Comparison of ENCODE assay signal across 9 mouse cellular contexts in the genomic region with DNA sequence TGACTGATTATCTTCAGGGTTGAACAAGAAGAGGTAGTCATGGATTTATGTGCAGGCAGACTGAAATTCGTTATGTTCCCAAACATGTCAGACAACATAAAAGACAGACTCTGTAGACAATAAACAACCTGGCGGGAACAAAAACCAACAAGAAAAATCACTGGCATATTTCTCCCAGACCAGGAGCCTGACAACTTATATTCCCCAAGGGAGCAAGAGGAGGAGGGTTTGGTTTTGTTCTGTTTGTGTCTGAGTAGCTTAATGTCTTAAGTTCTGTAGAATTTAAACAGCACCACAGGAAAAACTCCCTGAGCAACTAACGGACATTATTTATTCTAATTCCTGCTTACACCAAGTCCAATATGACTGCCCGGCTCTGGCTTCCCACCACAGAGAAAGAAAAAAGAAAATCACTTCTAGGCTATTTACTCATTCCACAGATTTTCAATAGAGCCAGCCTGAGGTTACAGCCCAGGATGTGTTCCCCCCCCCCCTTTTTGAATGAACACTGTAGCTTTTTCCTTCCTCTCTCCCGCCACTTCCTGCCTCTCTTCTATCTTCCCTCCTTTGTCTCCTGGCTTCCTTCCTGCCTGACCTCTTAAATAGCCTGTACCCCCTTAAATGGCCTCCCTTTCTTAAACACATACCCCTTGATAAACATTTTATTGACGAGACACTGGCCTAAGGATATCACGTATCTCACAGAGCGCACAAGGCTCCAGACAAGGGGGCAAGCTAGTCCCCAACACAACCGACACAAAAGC. TPM values are rescaled to one million over a fixed set of nuclear protein-coding genes. Genes with fewer than 3 reads are reported as not detected.
DNase-seq lines count a peak whose midpoint lies in the region; ATAC-seq lines count a peak whose summit lies in the region.
"Had no signal": no experiment of that assay in that cellular context is flagged by ENCODE, and none has a peak within 500 bp of the region (broad histone marks: within the 10 kb centered on the region; RNA-seq: fewer than 3 reads in every experiment).

No protein-coding gene starts in this region.

- 39% methylated on average over 9 of the region's 9 CpGs for WGBS in liver, embryonic 13.5 days (ENCODE audit: insufficient replicate concordance)
- 45% methylated on average over 9 of the region's 9 CpGs for WGBS in liver, embryonic 12.5 days (ENCODE audit: insufficient replicate concordance)
- 36% methylated on average over 9 of the region's 9 CpGs for WGBS in forebrain, embryonic 15.5 days
- 50% methylated on average over 9 of the region's 9 CpGs for WGBS in limb, embryonic 11.5 days
- WGBS in stomach, embryonic 15.5 days, result 42% methylated on average over 9 of the region's 9 CpGs

- DNase-seq in liver, embryonic 13.5 days, result no peak
- no peak for DNase-seq in limb, embryonic 11.5 days (ENCODE audit: low spot score)
- no peak for DNase-seq in left cerebral cortex, postnatal 14 days (ENCODE audit: low spot score in 2 of 2)
- DNase-seq in right cerebral cortex, postnatal 14 days, result no peak
- DNase-seq: thymus, adult 2 months had no signal

- intact Hi-C loops in left cerebral cortex, postnatal 14 days (cut with DNase I), result no loop called here

- H3K4me2 ChIP-seq in liver, embryonic 13.5 days, result no peak overlapping the region
- no peak overlapping the region for H3K4me2 ChIP-seq in liver, embryonic 12.5 days
- no peak overlapping the region for H3K4me2 ChIP-seq in forebrain, embryonic 15.5 days (replicated peaks)
- no peak overlapping the region for H3K4me2 ChIP-seq in limb, embryonic 11.5 days (ENCODE audit: low read depth, severe bottlenecking)
- no peak overlapping the region for H3K4me2 ChIP-seq in stomach, embryonic 15.5 days
- H3K4me2 ChIP-seq: liver, embryonic 15.5 days had no signal

- no peak overlapping the region for H3K4me3 ChIP-seq in liver, embryonic 13.5 days (replicated peaks)
- no peak overlapping the region for H3K4me3 ChIP-seq in liver, embryonic 12.5 days
- H3K4me3 ChIP-seq in forebrain, embryonic 15.5 days, result no peak overlapping the region
- H3K4me3 ChIP-seq in limb, embryonic 11.5 days (ENCODE audit: low read depth, low read length), result no peak overlapping the region
- H3K4me3 ChIP-seq in stomach, embryonic 15.5 days (replicated peaks), result no peak overlapping the region
- H3K4me3 ChIP-seq: liver, embryonic 15.5 days had no signal

- H3K36me3 ChIP-seq in liver, embryonic 13.5 days, result no peaks in the 10 kb centered on the region
- no peaks in the 10 kb centered on the region for H3K36me3 ChIP-seq in liver, embryonic 12.5 days
- H3K36me3 ChIP-seq in forebrain, embryonic 15.5 days, result no peaks in the 10 kb centered on the region
- H3K36me3 ChIP-seq in limb, embryonic 11.5 days (ENCODE audit: control insufficient read depth, insufficient read depth, low read length), result no peaks in the 10 kb centered on the region
- no peaks in the 10 kb centered on the region for H3K36me3 ChIP-seq in stomach, embryonic 15.5 days
- H3K36me3 ChIP-seq: liver, embryonic 15.5 days had no signal

- no peaks in the 10 kb centered on the region for H3K9me3 ChIP-seq in liver, embryonic 13.5 days (replicated peaks)
- H3K9me3 ChIP-seq in liver, embryonic 12.5 days (replicated peaks), result no peaks in the 10 kb centered on the region
- no peaks in the 10 kb centered on the region for H3K9me3 ChIP-seq in forebrain, embryonic 15.5 days
- no peaks in the 10 kb centered on the region for H3K9me3 ChIP-seq in limb, embryonic 11.5 days (ENCODE audit: control insufficient read depth, low read length)
- H3K9me3 ChIP-seq in stomach, embryonic 15.5 days, result no peaks in the 10 kb centered on the region
- H3K9me3 ChIP-seq: liver, embryonic 15.5 days had no signal

- 0 out of 2 replicates have a peak overlapping the region, but pooled peaks have one; percentile 0 for H3K27ac ChIP-seq in liver, embryonic 13.5 days
- no peak overlapping the region for H3K27ac ChIP-seq in liver, embryonic 12.5 days
- peak overlapping the region; percentile 81 for H3K27ac ChIP-seq in forebrain, embryonic 15.5 days (replicated peaks)
- peak overlapping the region; percentile 87 for H3K27ac ChIP-seq in limb, embryonic 11.5 days (replicated peaks; ENCODE audit: low read depth, low read length)
- peak overlapping the region; percentile 72 for H3K27ac ChIP-seq in stomach, embryonic 15.5 days
- H3K27ac ChIP-seq: liver, embryonic 15.5 days had no signal

- no peaks in the 10 kb centered on the region for H3K27me3 ChIP-seq in liver, embryonic 13.5 days
- H3K27me3 ChIP-seq in liver, embryonic 12.5 days (replicated peaks), result no peaks in the 10 kb centered on the region
- H3K27me3 ChIP-seq in forebrain, embryonic 15.5 days, result no peaks in the 10 kb centered on the region
- H3K27me3 ChIP-seq in limb, embryonic 11.5 days (ENCODE audit: control insufficient read depth, insufficient read depth, low read length), result no peaks in the 10 kb centered on the region
- H3K27me3 ChIP-seq in stomach, embryonic 15.5 days (replicated peaks), result no peaks in the 10 kb centered on the region
- H3K27me3 ChIP-seq: liver, embryonic 15.5 days had no signal

- H3K4me1 ChIP-seq in liver, embryonic 13.5 days (replicated peaks), result no peaks in the 10 kb centered on the region
- no peaks in the 10 kb centered on the region for H3K4me1 ChIP-seq in liver, embryonic 12.5 days
- H3K4me1 ChIP-seq in forebrain, embryonic 15.5 days, result peaks cover 46% of the 10 kb centered on the region
- peaks cover 34% of the 10 kb centered on the region for H3K4me1 ChIP-seq in limb, embryonic 11.5 days (ENCODE audit: control insufficient read depth, insufficient read depth, low read length)
- 0 out of 2 replicates have a peak, but pooled peaks cover 14% of the 10 kb centered on the region for H3K4me1 ChIP-seq in stomach, embryonic 15.5 days
- H3K4me1 ChIP-seq: liver, embryonic 15.5 days had no signal

- ATAC-seq in liver, embryonic 13.5 days (ENCODE audit: low read depth), result no peak
- ATAC-seq in liver, embryonic 12.5 days, result no peak
- ATAC-seq in forebrain, embryonic 15.5 days (replicated peaks), result no peak
- peak; percentile 12; the same call in 1 of the 2 replicates for ATAC-seq in limb, embryonic 11.5 days (ENCODE audit: insufficient number of reproducible peaks, low FRiP score, low TSS enrichment, low read depth)
- no peak for ATAC-seq in stomach, embryonic 15.5 days (ENCODE audit: insufficient read depth, low FRiP score, low read depth)

- no peak overlapping the region for H3K9ac ChIP-seq in liver, embryonic 13.5 days
- H3K9ac ChIP-seq in liver, embryonic 12.5 days, result no peak overlapping the region
- H3K9ac ChIP-seq in forebrain, embryonic 15.5 days (replicated peaks), result no peak overlapping the region
- no peak overlapping the region for H3K9ac ChIP-seq in limb, embryonic 11.5 days (ENCODE audit: low read length)
- H3K9ac ChIP-seq in stomach, embryonic 15.5 days, result no peak overlapping the region
- H3K9ac ChIP-seq: liver, embryonic 15.5 days had no signal

RNA-seq across cellular contexts. Expression of gene Cpa1, which starts 13.6 kb away (rescaled TPM):
- 0.52 and 1.4 TPM in 2 replicates for polyA plus RNA-seq in liver, embryonic 13.5 days (2015; fragmentation: Nextera tagmentation; extraction: Ambion mirVana)
- 0.54 and 0.91 TPM in 2 replicates for polyA plus RNA-seq in liver, embryonic 12.5 days (2016; fragmentation: Nextera tagmentation; extraction: Ambion mirVana)
- polyA plus RNA-seq in forebrain, embryonic 15.5 days (2015; fragmentation: Nextera tagmentation; extraction: Ambion mirVana), result 0.48 and 0.61 TPM in 2 replicates
- 0.27 TPM in 1 of 2 replicates, not detected in the other for polyA plus RNA-seq in limb, embryonic 11.5 days (2014; fragmentation: Nextera tagmentation; extraction: Ambion mirVana)
- polyA plus RNA-seq in stomach, embryonic 15.5 days (2015; fragmentation: Nextera tagmentation; extraction: Ambion mirVana), result 732 and 1,077 TPM in 2 replicates
- not detected for total RNA-seq in left cerebral cortex, postnatal 14 days (2021)
- polyA plus RNA-seq: thymus, adult 2 months had no signal

RNA-seq across cellular contexts. Expression of gene Cep41, which starts 40.9 kb away (rescaled TPM):
- polyA plus RNA-seq in liver, embryonic 13.5 days (2015; fragmentation: Nextera tagmentation; extraction: Ambion mirVana), result 5.2 and 7.3 TPM in 2 replicates
- polyA plus RNA-seq in liver, embryonic 12.5 days (2016; fragmentation: Nextera tagmentation; extraction: Ambion mirVana), result 5.6 and 6.1 TPM in 2 replicates
- polyA plus RNA-seq in forebrain, embryonic 15.5 days (2015; fragmentation: Nextera tagmentation; extraction: Ambion mirVana), result 14.9 and 17.3 TPM in 2 replicates
- polyA plus RNA-seq in limb, embryonic 11.5 days (2014; fragmentation: Nextera tagmentation; extraction: Ambion mirVana), result 43.2 and 48.9 TPM in 2 replicates
- 10.0 and 11.5 TPM in 2 replicates for polyA plus RNA-seq in stomach, embryonic 15.5 days (2015; fragmentation: Nextera tagmentation; extraction: Ambion mirVana)
- total RNA-seq in left cerebral cortex, postnatal 14 days (2021), result 1 to 10 TPM; 7.2 to 7.4 TPM

RNA-seq across cellular contexts. Expression of gene Cpa5, which starts 41.8 kb away (rescaled TPM):
- not detected in 2 replicates for polyA plus RNA-seq in liver, embryonic 13.5 days (2015; fragmentation: Nextera tagmentation; extraction: Ambion mirVana)
- 0.11 TPM in 1 of 2 replicates, not detected in the other for polyA plus RNA-seq in liver, embryonic 12.5 days (2016; fragmentation: Nextera tagmentation; extraction: Ambion mirVana)
- 0.13 TPM in 1 of 2 replicates, not detected in the other for polyA plus RNA-seq in forebrain, embryonic 15.5 days (2015; fragmentation: Nextera tagmentation; extraction: Ambion mirVana)
- 0.33 and 0.55 TPM in 2 replicates for polyA plus RNA-seq in limb, embryonic 11.5 days (2014; fragmentation: Nextera tagmentation; extraction: Ambion mirVana)
- polyA plus RNA-seq in stomach, embryonic 15.5 days (2015; fragmentation: Nextera tagmentation; extraction: Ambion mirVana), result 0.14 and 0.21 TPM in 2 replicates
- total RNA-seq in left cerebral cortex, postnatal 14 days (2021), result not detected
- polyA plus RNA-seq: thymus, adult 2 months had no signal

Comparison
In these comparisons a context has a peak if more than half of its experiments do, and no peak if none do; other contexts are left out.
1. RNA of gene Cpa1, which starts 13.6 kb away (polyA plus RNA-seq): 732 to 1,077 TPM in stomach, embryonic 15.5 days; 0.54 to 0.91 TPM in liver, embryonic 12.5 days, 0.52 to 1.4 TPM in liver, embryonic 13.5 days, 0.48 to 0.61 TPM in forebrain, embryonic 15.5 days and 0.27 TPM in limb, embryonic 11.5 days; every median in the first group is over 100 times any median in the second.